Mouse (Mus musculus) heart, adult 2 months (tissue): ENCODE data around the gene Lurap1l. TPM values are rescaled to one million over a fixed set of nuclear protein-coding genes. Genes with fewer than 3 reads are reported as not detected.

Source experiments
- DNase-seq, 2 experiments: peaks; one replicate each; pipeline ENCODE4 v3.0.0; 2021
- H3K27ac ChIP-seq: fragments of 200-600 bp; 2 replicates; pipeline ENCODE4 v1.8.1; 2022
- H3K27me3 ChIP-seq: fragments of 200-500 bp; 2 replicates; pipeline ENCODE4 v1.6.1; 2012; ENCODE audit warnings: mild to moderate bottlenecking, low read length, inconsistent platforms, mixed read lengths; ENCODE audit not compliant: control insufficient read depth, insufficient read depth
- H3K36me3 ChIP-seq: fragments of 200-500 bp; 2 replicates; pipeline ENCODE4 v1.6.1; 2012; ENCODE audit warnings: low read length, inconsistent platforms; ENCODE audit not compliant: control insufficient read depth, insufficient read depth
- H3K4me1 ChIP-seq: fragments of 200-500 bp; 2 replicates; pipeline ENCODE4 v1.6.1; 2011; ENCODE audit warnings: low read length; ENCODE audit not compliant: control insufficient read depth, insufficient read depth
- H3K4me3 ChIP-seq: fragments of 200-600 bp; 2 replicates; pipeline ENCODE4 v1.8.1; 2022
- H3K79me2 ChIP-seq: fragments of 200-500 bp; replicated peaks from 2 replicates; pipeline ENCODE4 v1.6.1; 2012; ENCODE audit warnings: mild to moderate bottlenecking, inconsistent platforms, low read length, moderate library complexity, mixed read lengths; ENCODE audit not compliant: control insufficient read depth, insufficient read depth
- H3K9ac ChIP-seq: fragments of 200-500 bp; 2 replicates; pipeline ENCODE4 v1.6.1; 2012; ENCODE audit warnings: low read depth, mild to moderate bottlenecking, control low read depth, inconsistent platforms, low read length, mixed read lengths
- CTCF ChIP-seq: fragments of 200-600 bp; IDR thresholded peaks from 2 replicates; pipeline ENCODE4 v1.8.1; 2022; ENCODE audit warnings: antibody characterized with exemption, mild to moderate bottlenecking, moderate library complexity
- EP300 ChIP-seq: fragments of 200-500 bp; IDR thresholded peaks from 2 replicates; pipeline ENCODE4 v1.6.1; 2011; ENCODE audit warnings: low read depth, low read length, control low read depth; ENCODE audit not compliant: insufficient read depth
- POLR2A ChIP-seq: fragments of 200-500 bp; IDR thresholded peaks from 2 replicates; pipeline ENCODE4 v1.6.1; 2011; ENCODE audit warnings: mild to moderate bottlenecking, low read depth, low read length, control low read depth; ENCODE audit not compliant: insufficient read depth
- WGBS: fragments of 180-500 bp; shearing (Covaris S2); methylation state at CpG from one replicate; pipeline ENCODE4 v1.1.7; 2018; 5-methylcytosine and 5-hydroxymethylcytosine counted together
- intact Hi-C: fragments of 180-260 bp; cut with DNase I; formaldehyde crosslinking; loops from one replicate; pipeline ENCODE4 v1.15.1; 2025
- long read RNA-seq: library from polyadenylated mRNA; stranded (forward); transcript quantifications from one replicate; pipeline ENCODE4 v2.0.0, GENCODE M21; 2021
- polyA plus RNA-seq: library from polyadenylated mRNA; depleted of rRNA; stranded (reverse); fragments of >200 nt; gene quantifications from 2 replicates; pipeline ENCODE4 v1.2.3, GENCODE M21; 2012; rRNA removed
- total RNA-seq, 2 experiments: library from RNA; stranded (reverse); gene quantifications; 2 replicates each; pipeline ENCODE4 v1.2.3; 2021

Lurap1l gene
- 1 to 10 TPM; 1.2 to 1.3 TPM for total RNA-seq
- polyA plus RNA-seq, result 2.0 and 2.3 TPM in 2 replicates
- long read RNA-seq, transcript Lurap1l-201 (2 exons, 3,066 nt), result major isoform, 9 of 9 reads
- long read RNA-seq, partial matches to known transcripts, result 0 of 9 reads
- long read RNA-seq, other reads (novel, unspliced or antisense), result 0 of 9 reads

DNA sequence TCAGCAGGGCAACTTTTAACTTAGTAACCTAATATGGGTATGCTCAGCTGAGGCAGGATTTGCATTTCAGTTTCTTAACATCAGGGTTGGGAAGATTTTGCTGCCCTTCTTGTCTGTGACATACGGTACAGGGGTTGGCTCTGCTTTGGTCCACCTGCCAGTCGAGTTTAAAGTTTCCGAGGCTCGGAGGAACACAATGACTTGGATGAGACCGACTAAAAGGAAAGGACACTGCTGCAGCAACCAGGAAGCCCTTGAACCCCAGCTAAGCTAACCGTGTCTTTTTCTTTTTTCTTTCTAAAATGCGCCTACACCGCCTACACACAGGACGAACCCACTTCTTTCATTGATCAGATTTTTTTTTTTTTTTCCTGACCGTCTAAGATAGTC is at the start of gene Lurap1l:
Gene Lurap1l, plus strand, starts transcription at position 166 of the 390 bp plus-strand sequence.
- Histone ChIP-seq H3K9ac (peak within 1 kb of the TSS; percentile 58), H3K79me2 (no peaks in the 10 kb centered on the region), H3K27ac (peak within 1 kb of the TSS; percentile 71), H3K36me3 (no peaks in the 10 kb centered on the region), H3K4me3 (peak within 1 kb of the TSS; percentile 56), H3K4me1 (no peaks in the 10 kb centered on the region), H3K27me3 (no peaks in the 10 kb centered on the region)
- under 1% methylated on average over 10 of the region's 10 CpGs for WGBS
- DNase-seq, result peak; percentile 37 to 41
- TF ChIP-seq EP300 (0 out of 2 replicates have a peak, but pooled peaks have one; percentile 34), CTCF (no peak), POLR2A (peak; percentile 79)
- intact Hi-C loops, result loop anchor here (5.0 to 10.0 kb wide), 3 partner anchors 38 to 1944 kb away; partner anchors contain the start of gene Zdhhc21

DNA sequence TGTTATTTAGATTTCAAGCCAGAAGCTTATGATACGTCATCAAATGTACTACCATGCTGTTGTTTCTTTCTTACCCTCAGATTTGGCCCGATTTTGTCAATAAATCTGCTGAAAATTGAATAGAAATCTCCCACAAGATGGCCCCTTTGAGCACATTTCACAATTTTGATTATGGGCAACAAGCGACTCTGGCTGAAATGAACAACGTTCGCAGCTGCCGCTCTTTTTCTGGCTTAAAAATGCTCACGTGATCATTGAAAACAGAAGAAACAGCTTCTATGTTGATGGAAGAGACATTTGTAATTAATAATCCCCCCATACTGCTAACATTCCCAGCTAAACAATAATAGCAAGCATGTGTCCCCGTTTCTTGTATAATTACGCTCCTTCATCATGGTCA is 47.5 kb upstream of the Lurap1l start:
- Histone ChIP-seq H3K4me1 (no peaks in the 10 kb centered on the region; the same call in 1 of the 2 replicates), H3K27me3 (no peaks in the 10 kb centered on the region), H3K4me3 (no peak overlapping the region), H3K36me3 (no peaks in the 10 kb centered on the region), H3K9ac (no peak overlapping the region), H3K79me2 (no peaks in the 10 kb centered on the region), H3K27ac (no peak overlapping the region)
- intact Hi-C loops, result no loop called here
- WGBS, result 91% methylated on average over 9 of the region's 9 CpGs
- no peak for DNase-seq
- TF ChIP-seq EP300 (no peak), POLR2A (no peak), CTCF (no peak)

DNA sequence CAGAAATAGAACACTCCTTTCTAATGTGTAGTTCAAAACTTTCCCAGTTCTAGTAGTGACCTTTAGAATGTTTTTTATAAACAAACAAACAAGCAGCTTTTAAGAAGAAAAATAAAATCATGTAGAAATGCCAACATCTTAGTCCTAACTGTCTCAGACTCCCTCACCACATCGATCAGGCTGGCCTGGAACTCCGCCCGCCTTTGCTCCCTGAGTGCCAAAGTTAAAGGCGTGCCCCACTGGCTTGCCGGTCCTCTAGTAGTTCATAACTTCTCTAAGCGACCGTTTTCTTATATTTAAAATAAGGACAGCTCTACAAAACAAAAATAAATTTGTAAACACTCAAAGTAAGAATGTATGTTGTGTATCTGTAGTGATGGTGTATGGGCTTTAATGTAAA is 46.5 kb upstream of the Lurap1l start:
- intact Hi-C loops, result no loop called here
- H3K9ac ChIP-seq, result no peak overlapping the region
- 65% methylated on average over 7 of the region's 7 CpGs for WGBS
- no peaks in the 10 kb centered on the region for H3K79me2 ChIP-seq
- no peak overlapping the region for H3K27ac ChIP-seq
- H3K36me3 ChIP-seq, result no peaks in the 10 kb centered on the region
- DNase-seq, result no peak
- TF ChIP-seq CTCF, result no peak
- no peak for TF ChIP-seq EP300
- H3K4me1 ChIP-seq, result no peaks in the 10 kb centered on the region; the same call in 1 of the 2 replicates
- H3K27me3 ChIP-seq, result no peaks in the 10 kb centered on the region
- no peak overlapping the region for H3K4me3 ChIP-seq

DNA sequence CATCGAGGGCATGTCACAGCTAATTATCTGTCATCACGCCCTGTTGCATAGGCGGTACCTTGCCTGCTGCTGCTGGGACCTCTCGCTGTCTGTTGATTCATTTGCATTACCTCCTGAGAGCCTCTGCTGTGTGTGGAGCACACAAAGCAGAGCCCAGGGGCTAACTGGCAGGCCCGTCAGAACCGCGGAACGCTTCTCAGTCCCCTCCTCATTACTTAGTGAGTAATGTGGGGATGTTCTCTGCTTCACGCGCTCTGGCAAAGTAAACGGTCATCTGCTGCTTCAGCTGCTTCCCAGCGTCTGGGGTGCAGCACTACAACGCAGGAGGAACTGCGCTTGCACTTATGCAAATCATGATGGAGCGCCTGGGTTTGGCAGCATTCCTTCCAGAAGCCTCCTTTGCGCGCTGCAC is 45.9 kb upstream of the Lurap1l start:
- intact Hi-C loops, result no loop called here
- Histone ChIP-seq H3K4me1 (no peaks in the 10 kb centered on the region; the same call in 1 of the 2 replicates), H3K27me3 (no peaks in the 10 kb centered on the region), H3K9ac (no peak overlapping the region), H3K36me3 (no peaks in the 10 kb centered on the region), H3K27ac (no peak overlapping the region), H3K79me2 (no peaks in the 10 kb centered on the region), H3K4me3 (peak overlapping the region; percentile 9; the same call in 1 of the 2 replicates)
- 5% methylated on average over 17 of the region's 17 CpGs for WGBS
- peak in 1 of 2 experiments; percentile 24 for DNase-seq
- TF ChIP-seq CTCF, result no peak
- TF ChIP-seq EP300, result no peak
- no peak for TF ChIP-seq POLR2A

DNA sequence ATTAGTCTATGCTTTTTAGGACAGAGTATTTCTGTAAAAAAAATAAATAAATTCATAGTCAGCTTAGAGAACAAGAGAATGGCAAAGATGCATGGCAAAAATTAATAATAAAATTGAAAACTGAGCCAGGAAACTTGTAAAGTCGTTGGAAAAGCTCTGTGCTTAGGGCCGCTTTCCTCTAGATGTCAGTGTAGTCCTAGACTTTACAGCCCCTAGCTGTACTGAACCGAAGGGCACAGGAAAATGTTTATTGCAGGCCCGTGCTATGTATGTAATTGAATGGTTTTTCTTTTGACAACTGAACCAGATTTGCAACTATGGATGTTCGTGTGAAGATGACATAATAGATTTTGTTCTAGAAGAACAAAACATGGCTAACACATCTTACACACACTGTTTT is 44.4 kb upstream of the Lurap1l start:
- Histone ChIP-seq H3K27ac (no peak overlapping the region), H3K4me1 (no peaks in the 10 kb centered on the region; the same call in 1 of the 2 replicates), H3K36me3 (no peaks in the 10 kb centered on the region), H3K79me2 (no peaks in the 10 kb centered on the region), H3K9ac (no peak overlapping the region), H3K27me3 (no peaks in the 10 kb centered on the region; the same call in 1 of the 2 replicates), H3K4me3 (no peak overlapping the region)
- intact Hi-C loops, result no loop called here
- TF ChIP-seq POLR2A (no peak), EP300 (no peak), CTCF (peak; percentile 70)
- DNase-seq, result no peak
- WGBS, result 18% methylated on average over 5 of the region's 5 CpGs

DNA sequence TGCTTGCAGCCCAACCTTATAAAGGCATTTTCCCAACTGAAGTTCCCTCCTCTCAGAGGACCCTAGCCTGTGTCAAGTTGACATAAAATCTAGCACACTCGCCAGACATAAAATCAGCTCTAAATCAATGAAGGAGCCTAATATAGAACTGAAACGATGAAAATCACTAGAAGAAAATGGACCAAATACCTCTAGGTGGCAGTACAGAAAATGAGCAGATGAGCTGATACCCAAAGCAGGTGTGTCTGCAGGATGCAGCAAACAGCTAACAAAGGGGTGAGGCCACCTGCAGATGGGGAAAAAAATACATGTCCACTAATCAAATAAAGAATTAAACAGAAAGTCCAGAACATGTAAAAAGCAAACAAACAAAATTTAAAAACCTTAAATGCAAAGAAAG is 40.8 kb upstream of the Lurap1l start:
- Histone ChIP-seq H3K4me3 (no peak overlapping the region), H3K9ac (no peak overlapping the region), H3K27me3 (no peaks in the 10 kb centered on the region; the same call in 1 of the 2 replicates), H3K36me3 (no peaks in the 10 kb centered on the region), H3K4me1 (no peaks in the 10 kb centered on the region), H3K79me2 (no peaks in the 10 kb centered on the region), H3K27ac (no peak overlapping the region)
- TF ChIP-seq POLR2A (no peak), EP300 (no peak), CTCF (0 out of 2 replicates have a peak, but pooled peaks have one; percentile 19)
- 38% methylated on average over 2 of the region's 2 CpGs for WGBS
- DNase-seq, result no peak
- intact Hi-C loops, result no loop called here
